In genomic region chr11:102624888-102625407, GRCm38 (mm10) we compare ENCODE assay signal across 10 mouse cellular contexts. TPM values are rescaled to one million over a fixed set of nuclear protein-coding genes. Genes with fewer than 3 reads are reported as not detected.
DNase-seq lines count a peak whose midpoint lies in the region; ATAC-seq lines count a peak whose summit lies in the region.
"Had no signal": no experiment of that assay in that cellular context is flagged by ENCODE, and none has a peak within 500 bp of the region (broad histone marks: within the 10 kb centered on the region; RNA-seq: fewer than 3 reads in every experiment).

No protein-coding gene starts in this region.

- no peak for ATAC-seq in megakaryocyte-erythroid progenitor cell, adult 5-6 weeks (replicated peaks; ENCODE audit: low FRiP score, low TSS enrichment, poor library complexity, severe bottlenecking)

- no peaks in the 10 kb centered on the region for H3K9me3 ChIP-seq in midbrain, embryonic 10.5 days (replicated peaks)

- WGBS in midbrain, embryonic 10.5 days: 42% methylated on average over 14 of the region's 14 CpGs

- H3K27me3 ChIP-seq in midbrain, embryonic 10.5 days (ENCODE audit: low read depth, poor library complexity, severe bottlenecking): peaks cover 21% of the 10 kb centered on the region; the same call in 1 of the 2 replicates

- peak overlapping the region; percentile 86 for H3K27ac ChIP-seq in midbrain, embryonic 10.5 days (replicated peaks)

- H3K4me3 ChIP-seq in midbrain, embryonic 10.5 days: 0 out of 2 replicates have a peak overlapping the region, but pooled peaks have one; percentile 5

- no peaks in the 10 kb centered on the region for H3K36me3 ChIP-seq in midbrain, embryonic 10.5 days

- H3K4me1 ChIP-seq in midbrain, embryonic 10.5 days: peaks cover 48% of the 10 kb centered on the region

- peak; percentile 14 to 27 for DNase-seq in cerebellum, postnatal 36 days
- no peak for DNase-seq in cerebellum, adult 11-12 months
- peak; percentile 22 for DNase-seq in right cerebral cortex, postnatal 4 days
- no peak for DNase-seq in right cerebral cortex, postnatal 14 days
- DNase-seq in midbrain, embryonic 10.5 days (ENCODE audit: low spot score): peak; percentile 52
- no peak for DNase-seq in urinary bladder, postnatal 4 days (ENCODE audit: low spot score in 2 of 2)
- DNase-seq in kidney, adult 11 months: no peak

RNA-seq across cellular contexts. Expression of gene Fzd2, which starts 20.8 kb away (rescaled TPM):
- 26.5 and 27.9 TPM in 2 replicates for polyA plus RNA-seq in midbrain, embryonic 10.5 days (2016; fragmentation: Nextera tagmentation; extraction: Ambion mirVana)
- total RNA-seq in megakaryocyte-erythroid progenitor cell, adult 5-6 weeks (2014; fragmentation: Nextera tagmentation): not detected in 2 replicates
- total RNA-seq in megakaryocyte-erythroid progenitor cell, adult 5-6 weeks (2017): not detected in 2 replicates

RNA-seq across cellular contexts. Expression of gene Meioc, which starts 38.6 kb away (rescaled TPM):
- polyA plus RNA-seq in midbrain, embryonic 10.5 days (2016; fragmentation: Nextera tagmentation; extraction: Ambion mirVana): 0.16 and 0.41 TPM in 2 replicates
- not detected in 2 replicates for total RNA-seq in megakaryocyte-erythroid progenitor cell, adult 5-6 weeks (2014; fragmentation: Nextera tagmentation)
- not detected in 2 replicates for total RNA-seq in megakaryocyte-erythroid progenitor cell, adult 5-6 weeks (2017)
- polyA plus RNA-seq: C2C12; gonadal fat pad, adult 2 months had no signal

RNA-seq across cellular contexts. Expression of gene Gm11627, which starts 45.7 kb away (rescaled TPM):
- 11.1 and 12.6 TPM in 2 replicates for polyA plus RNA-seq in midbrain, embryonic 10.5 days (2016; fragmentation: Nextera tagmentation; extraction: Ambion mirVana)
- total RNA-seq in megakaryocyte-erythroid progenitor cell, adult 5-6 weeks (2014; fragmentation: Nextera tagmentation): not detected in 2 replicates
- not detected in 2 replicates for total RNA-seq in megakaryocyte-erythroid progenitor cell, adult 5-6 weeks (2017)

Comparison
In these comparisons a context has a peak if more than half of its experiments do, and no peak if none do; other contexts are left out.
1. DNase-seq: peak in cerebellum, postnatal 36 days (2 of 2), right cerebral cortex, postnatal 4 days (single experiment) and midbrain, embryonic 10.5 days (single experiment); none in cerebellum, adult 11-12 months (single experiment), right cerebral cortex, postnatal 14 days (single experiment), urinary bladder, postnatal 4 days (0 of 2) and kidney, adult 11 months (single experiment).